Mouse (Mus musculus): ENCODE results near the gene Eif3k. TPM values are rescaled to one million over a fixed set of nuclear protein-coding genes. Genes with fewer than 3 reads are reported as not detected.
A peak's percentile ranks its signal among the peaks of the same experiment; 100 is the strongest.

Gene Eif3k
- polyA plus RNA-seq, 1 experiment = 343 TPM

DNA sequence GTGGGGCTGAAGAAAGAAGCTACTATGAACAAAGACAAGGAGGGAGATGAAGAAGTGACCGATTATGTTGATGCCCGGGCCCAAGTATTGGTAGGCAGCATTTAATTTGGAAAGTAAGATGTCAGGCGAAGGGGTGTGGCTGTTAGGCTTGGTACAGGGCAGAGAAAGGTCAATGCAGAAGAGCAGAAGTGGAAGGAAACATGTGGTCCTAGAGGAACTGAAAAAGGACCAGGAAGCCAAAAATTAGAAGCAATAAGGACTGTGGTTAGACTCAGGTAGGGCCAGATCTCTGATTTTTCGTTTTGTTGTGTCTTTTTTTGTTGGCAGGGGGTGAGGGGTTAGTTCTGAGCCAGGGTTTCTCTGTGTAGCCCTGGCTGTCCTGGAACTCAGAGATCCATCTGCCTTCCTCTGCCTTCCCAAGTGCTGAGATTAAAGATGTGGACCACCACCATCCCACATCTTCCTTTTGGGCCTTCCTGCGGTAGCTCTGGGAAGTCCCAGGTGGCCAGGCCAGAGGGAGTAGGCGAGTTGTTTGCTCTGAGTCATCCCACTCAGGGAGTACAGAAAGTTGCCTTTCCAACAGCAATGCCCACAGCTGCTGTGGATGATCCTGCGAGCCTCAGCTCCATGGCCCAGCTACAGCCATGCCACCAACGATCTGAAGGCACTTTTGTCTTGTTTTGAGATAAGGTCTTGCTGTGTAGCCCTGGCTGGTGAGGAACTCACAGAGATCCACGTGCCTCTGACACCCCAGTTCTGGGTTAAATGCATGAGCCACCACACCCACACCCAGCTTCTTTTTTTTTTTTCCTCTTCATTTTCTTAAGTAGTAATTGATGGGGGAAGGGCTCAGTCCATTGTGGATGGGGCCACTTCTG is 25.8 kb upstream of the Eif3k start:
- WGBS = 75% methylated on average over 9 of the region's 9 CpGs
- H3K4me3 ChIP-seq (ENCODE audit: insufficient read depth, low read depth, low read length) = no peak overlapping the region
- no peak for TF ChIP-seq CTCF (conservative IDR thresholded peaks at IDR 0.05; ENCODE audit: insufficient read depth, insufficient read length, low read depth, low read length)
- no peak for TF ChIP-seq POLR2A (IDR thresholded peaks at IDR 0.05; ENCODE audit: low read depth, low read length)
- H3K36me3 ChIP-seq (ENCODE audit: control insufficient read depth, insufficient read depth, low read length) = no peaks in the 10 kb centered on the region
- H3K27me3 ChIP-seq (replicated peaks; ENCODE audit: control insufficient read depth, insufficient read depth, low read length) = no peaks in the 10 kb centered on the region
- no peak for DNase-seq
- H3K4me1 ChIP-seq (ENCODE audit: control insufficient read depth, insufficient read depth, low read length) = no peaks in the 10 kb centered on the region
- H3K27ac ChIP-seq (ENCODE audit: insufficient read depth, low read depth, low read length) = no peak overlapping the region

DNA sequence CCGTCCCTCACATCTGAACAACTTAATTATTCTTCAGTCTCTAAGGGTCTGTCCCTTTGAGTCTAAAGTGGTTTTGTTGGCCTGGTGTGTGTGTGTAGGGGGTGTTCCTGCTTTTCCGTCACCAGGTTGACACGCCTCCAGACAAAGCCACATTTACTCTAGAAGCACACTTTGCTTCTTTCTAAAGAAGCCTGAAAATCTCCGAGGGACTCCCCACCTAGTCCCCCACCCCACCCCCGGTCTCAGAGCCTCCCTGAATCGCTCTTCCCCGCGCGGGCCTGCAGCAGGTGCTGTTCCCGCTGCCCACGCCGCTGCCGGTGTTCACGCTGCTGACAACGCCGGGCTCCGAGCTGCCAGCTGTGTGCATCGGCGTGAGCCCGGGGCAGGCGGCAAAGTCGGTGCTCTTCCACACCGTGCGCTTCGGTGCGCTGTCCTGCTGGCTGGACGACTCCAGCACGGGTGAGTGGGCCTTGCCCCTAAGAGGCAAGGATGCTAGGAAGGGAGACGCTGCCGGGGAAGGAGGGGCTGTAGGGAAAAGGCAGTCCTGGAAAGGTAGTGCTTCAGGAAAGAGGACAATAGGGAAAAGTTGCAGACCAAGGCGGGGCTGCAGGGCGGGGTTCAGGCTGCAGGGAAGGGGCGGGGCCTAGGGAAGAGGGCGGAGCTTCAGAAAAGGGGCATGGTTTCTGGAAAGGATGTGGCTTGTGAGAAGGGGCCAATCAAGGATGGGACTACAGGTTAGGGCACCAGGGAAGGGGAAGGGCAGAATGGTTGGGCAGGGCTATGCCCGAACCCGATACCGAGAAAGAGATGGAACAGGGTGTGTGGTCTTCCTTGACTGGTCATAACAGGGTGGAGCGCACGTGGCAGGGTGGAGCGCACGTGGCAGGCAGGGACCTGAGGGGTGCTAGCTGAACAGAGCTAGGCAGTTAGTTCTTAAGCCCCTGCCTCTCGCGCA is 19.3 kb upstream of the Eif3k start:
- Histone ChIP-seq H3K27me3 (replicated peaks; ENCODE audit: control insufficient read depth, insufficient read depth, low read length) (no peaks in the 10 kb centered on the region), H3K27ac (ENCODE audit: insufficient read depth, low read depth, low read length) (no peak overlapping the region), H3K4me3 (ENCODE audit: insufficient read depth, low read depth, low read length) (peak overlapping the region; percentile 45), H3K4me1 (ENCODE audit: control insufficient read depth, insufficient read depth, low read length) (no peaks in the 10 kb centered on the region), H3K36me3 (ENCODE audit: control insufficient read depth, insufficient read depth, low read length) (no peaks in the 10 kb centered on the region)
- 7% methylated on average over 43 of the region's 43 CpGs for WGBS
- TF ChIP-seq CTCF (conservative IDR thresholded peaks at IDR 0.05; ENCODE audit: insufficient read depth, insufficient read length, low read depth, low read length) (no peak), POLR2A (IDR thresholded peaks at IDR 0.05; ENCODE audit: low read depth, low read length) (no peak)
- peak; percentile 51 for DNase-seq

DNA sequence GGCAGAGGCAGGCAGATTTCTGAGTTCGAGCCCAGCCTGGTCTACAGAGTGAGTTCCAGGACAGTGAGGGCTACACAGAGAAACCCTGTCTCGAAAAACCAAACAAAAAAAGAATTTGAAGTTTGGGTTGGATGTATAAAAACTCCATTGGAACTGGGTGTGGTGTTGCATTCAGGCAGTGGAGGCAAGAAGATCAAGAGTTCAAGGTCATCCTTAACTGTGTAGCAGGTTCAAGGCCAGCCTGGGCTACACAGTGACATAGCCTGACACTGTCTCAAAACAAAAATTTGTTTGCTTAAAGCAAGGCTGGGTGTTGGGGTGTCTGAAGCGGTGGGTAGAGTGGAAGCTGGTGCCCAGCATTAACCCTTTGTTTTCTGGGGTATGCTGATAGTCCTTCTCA is 11.7 kb upstream of the Eif3k start:
- Histone ChIP-seq H3K4me3 (ENCODE audit: insufficient read depth, low read depth, low read length) (no peak overlapping the region), H3K4me1 (ENCODE audit: control insufficient read depth, insufficient read depth, low read length) (no peaks in the 10 kb centered on the region), H3K27ac (ENCODE audit: insufficient read depth, low read depth, low read length) (no peak overlapping the region), H3K36me3 (ENCODE audit: control insufficient read depth, insufficient read depth, low read length) (no peaks in the 10 kb centered on the region), H3K27me3 (replicated peaks; ENCODE audit: control insufficient read depth, insufficient read depth, low read length) (no peaks in the 10 kb centered on the region)
- TF ChIP-seq CTCF (conservative IDR thresholded peaks at IDR 0.05; ENCODE audit: insufficient read depth, insufficient read length, low read depth, low read length) = no peak
- no peak for TF ChIP-seq POLR2A (IDR thresholded peaks at IDR 0.05; ENCODE audit: low read depth, low read length)
- 85% methylated on average over 3 of the region's 3 CpGs for WGBS
- no peak for DNase-seq

DNA sequence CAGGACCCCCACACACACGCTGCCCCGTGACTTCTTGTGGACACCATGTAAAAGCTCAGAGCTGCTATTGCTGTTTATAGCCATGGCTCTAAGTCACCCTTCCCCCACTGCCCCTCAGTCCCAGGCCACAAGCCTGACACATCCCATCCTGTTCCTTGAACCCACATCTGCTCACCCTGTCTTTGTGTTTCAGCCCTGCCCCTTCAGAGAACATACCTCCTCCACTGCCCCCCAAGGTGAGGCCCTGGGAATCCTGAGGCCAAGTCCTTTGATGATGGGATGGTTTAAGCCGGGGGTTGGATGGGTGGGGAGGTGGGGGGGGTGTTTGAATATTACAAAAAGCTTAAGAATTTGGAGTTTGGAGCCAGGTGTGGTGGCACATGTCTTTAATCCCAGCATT is 11.3 kb upstream of the Eif3k start:
- no peak overlapping the region for H3K4me3 ChIP-seq (ENCODE audit: insufficient read depth, low read depth, low read length)
- 83% methylated on average over 3 of the region's 3 CpGs for WGBS
- H3K27me3 ChIP-seq (replicated peaks; ENCODE audit: control insufficient read depth, insufficient read depth, low read length) = no peaks in the 10 kb centered on the region
- no peaks in the 10 kb centered on the region for H3K36me3 ChIP-seq (ENCODE audit: control insufficient read depth, insufficient read depth, low read length)
- no peaks in the 10 kb centered on the region for H3K4me1 ChIP-seq (ENCODE audit: control insufficient read depth, insufficient read depth, low read length)
- TF ChIP-seq CTCF (conservative IDR thresholded peaks at IDR 0.05; ENCODE audit: insufficient read depth, insufficient read length, low read depth, low read length) = no peak
- no peak for DNase-seq
- no peak overlapping the region for H3K27ac ChIP-seq (ENCODE audit: insufficient read depth, low read depth, low read length)

DNA sequence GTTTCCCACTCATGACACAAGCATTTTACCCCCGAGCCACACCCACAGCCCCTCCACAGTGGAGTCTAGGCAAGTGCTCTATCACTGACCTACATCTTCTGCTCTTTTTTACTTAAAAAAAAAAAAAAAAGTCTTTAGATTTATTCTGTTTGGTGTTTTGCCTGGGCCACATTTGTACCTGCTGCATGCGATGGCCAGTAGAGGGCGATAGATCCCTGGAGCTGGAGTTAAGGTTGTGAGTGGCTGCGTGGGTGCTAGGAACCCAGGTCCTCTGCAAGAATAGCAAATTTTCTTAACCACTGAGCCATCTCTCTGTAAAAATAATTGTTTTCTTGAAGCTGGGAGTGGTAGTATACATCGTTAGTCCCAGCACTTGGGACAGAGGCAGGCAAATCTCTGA is 10.0 kb upstream of the Eif3k start:
- H3K27ac ChIP-seq (ENCODE audit: insufficient read depth, low read depth, low read length) = no peak overlapping the region
- TF ChIP-seq POLR2A (IDR thresholded peaks at IDR 0.05; ENCODE audit: low read depth, low read length) = no peak
- TF ChIP-seq CTCF (conservative IDR thresholded peaks at IDR 0.05; ENCODE audit: insufficient read depth, insufficient read length, low read depth, low read length) = peak; percentile 47
- H3K4me1 ChIP-seq (ENCODE audit: control insufficient read depth, insufficient read depth, low read length) = no peaks in the 10 kb centered on the region
- H3K27me3 ChIP-seq (replicated peaks; ENCODE audit: control insufficient read depth, insufficient read depth, low read length) = no peaks in the 10 kb centered on the region
- H3K4me3 ChIP-seq (ENCODE audit: insufficient read depth, low read depth, low read length) = no peak overlapping the region
- no peaks in the 10 kb centered on the region for H3K36me3 ChIP-seq (ENCODE audit: control insufficient read depth, insufficient read depth, low read length)
- 80% methylated on average over 5 of the region's 5 CpGs for WGBS
- DNase-seq = no peak

DNA sequence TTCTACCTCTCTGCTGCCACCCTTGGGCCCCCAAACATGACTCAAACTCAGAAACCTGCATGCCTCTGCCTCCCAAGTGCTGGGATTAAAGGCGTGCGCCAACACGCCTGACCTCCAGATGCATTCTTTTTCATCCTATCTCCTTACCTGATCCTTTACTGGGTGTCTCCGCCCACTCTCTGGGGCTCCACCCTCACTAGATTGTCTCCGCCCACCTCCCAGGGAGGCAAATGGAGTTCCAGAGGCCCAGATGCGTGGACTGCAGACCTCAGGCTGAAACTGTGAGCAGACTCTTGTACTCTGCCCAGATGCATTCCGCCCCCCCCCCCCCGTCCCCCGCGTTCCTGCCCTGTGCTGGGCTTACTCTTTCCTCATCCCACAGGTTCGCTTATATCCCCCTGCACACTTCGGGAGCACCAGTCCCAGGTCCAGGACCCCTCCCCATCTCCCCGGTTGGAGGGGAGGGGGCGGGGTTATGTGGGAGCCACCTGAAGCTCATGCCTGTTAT is 9.2 kb upstream of the Eif3k start:
- TF ChIP-seq CTCF (conservative IDR thresholded peaks at IDR 0.05; ENCODE audit: insufficient read depth, insufficient read length, low read depth, low read length) (no peak), POLR2A (IDR thresholded peaks at IDR 0.05; ENCODE audit: low read depth, low read length) (no peak)
- 73% methylated on average over 14 of the region's 14 CpGs for WGBS
- H3K27me3 ChIP-seq (replicated peaks; ENCODE audit: control insufficient read depth, insufficient read depth, low read length) = no peaks in the 10 kb centered on the region

DNA sequence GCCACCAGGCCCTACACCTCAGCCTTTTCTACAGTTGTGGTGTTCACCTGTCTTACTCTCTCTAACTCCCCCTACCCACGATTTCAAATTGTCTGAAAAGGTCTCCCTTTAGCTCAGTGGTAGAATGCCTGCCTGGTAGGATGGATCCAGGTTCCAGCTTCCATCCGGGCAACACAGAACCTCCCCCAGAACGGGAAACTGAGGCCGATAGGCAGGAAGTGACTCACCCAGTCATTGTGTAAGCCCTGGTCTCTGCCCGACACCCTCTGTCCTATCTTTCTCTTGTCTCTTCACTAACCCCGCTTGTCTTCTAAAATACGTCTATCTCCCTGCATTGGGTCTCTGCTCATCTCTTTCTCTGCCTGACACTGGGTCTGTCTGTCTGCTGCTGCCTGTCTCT is 3.5 kb upstream of the Eif3k start:
- Histone ChIP-seq H3K27me3 (replicated peaks; ENCODE audit: control insufficient read depth, insufficient read depth, low read length) (no peaks in the 10 kb centered on the region), H3K27ac (ENCODE audit: insufficient read depth, low read depth, low read length) (no peak overlapping the region), H3K4me3 (ENCODE audit: insufficient read depth, low read depth, low read length) (no peak overlapping the region), H3K4me1 (ENCODE audit: control insufficient read depth, insufficient read depth, low read length) (no peaks in the 10 kb centered on the region; the same call in 1 of the 2 replicates), H3K36me3 (ENCODE audit: control insufficient read depth, insufficient read depth, low read length) (no peaks in the 10 kb centered on the region)
- WGBS = 80% methylated on average over 7 of the region's 7 CpGs
- TF ChIP-seq POLR2A (IDR thresholded peaks at IDR 0.05; ENCODE audit: low read depth, low read length) (no peak), CTCF (conservative IDR thresholded peaks at IDR 0.05; ENCODE audit: insufficient read depth, insufficient read length, low read depth, low read length) (no peak)
- no peak for DNase-seq

More for the DNA sequence above, 9.2 kb upstream of the Eif3k start:
- H3K36me3 ChIP-seq (ENCODE audit: control insufficient read depth, insufficient read depth, low read length) = no peaks in the 10 kb centered on the region
- DNase-seq = no peak
- H3K4me3 ChIP-seq (ENCODE audit: insufficient read depth, low read depth, low read length) = no peak overlapping the region
- H3K4me1 ChIP-seq (ENCODE audit: control insufficient read depth, insufficient read depth, low read length) = no peaks in the 10 kb centered on the region
- no peak overlapping the region for H3K27ac ChIP-seq (ENCODE audit: insufficient read depth, low read depth, low read length)

Measured in kidney, adult 2 months (tissue).